Mouse (Mus musculus): ENCODE results near the gene Mllt1. TPM values are rescaled to one million over a fixed set of nuclear protein-coding genes. Genes with fewer than 3 reads are reported as not detected.
A peak's percentile ranks its signal among the peaks of the same experiment; 100 is the strongest.

Mllt1 gene
- polyA plus RNA-seq, 1 experiment = 134 TPM

DNA sequence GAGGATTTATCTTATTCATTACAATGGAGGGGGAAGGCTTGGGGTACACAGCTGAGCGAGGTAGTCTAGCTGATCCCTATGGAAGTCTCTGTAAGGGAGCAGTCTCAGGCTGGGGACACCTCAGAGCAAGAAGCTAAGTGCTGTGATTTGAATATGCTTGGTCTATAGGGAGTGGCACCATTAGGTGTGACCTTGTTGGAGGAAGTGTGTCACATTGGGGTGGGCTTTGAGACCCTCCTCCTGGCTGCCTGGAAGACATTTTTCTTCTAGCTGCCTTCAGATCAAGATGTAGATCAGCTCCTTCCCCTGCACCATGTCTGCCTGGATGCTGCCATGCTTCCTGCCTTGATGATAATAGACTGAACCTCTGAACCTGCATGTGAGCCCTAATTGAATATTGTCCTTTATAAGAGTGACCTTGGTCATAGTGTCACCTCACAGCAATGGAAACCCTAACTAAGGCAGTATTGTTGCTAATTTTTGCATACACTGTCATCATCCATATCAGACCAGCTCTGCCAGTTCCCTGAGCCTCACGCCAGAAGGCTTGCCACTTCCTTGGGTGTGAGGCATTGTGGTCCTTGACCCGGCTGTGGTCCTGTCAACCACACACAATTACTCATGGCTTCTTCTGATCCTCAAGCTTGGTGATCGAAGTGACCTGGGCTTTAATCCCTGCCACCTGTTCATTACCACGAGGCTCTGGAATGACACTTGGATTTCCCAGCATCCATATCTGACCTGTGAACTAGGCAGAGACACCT lies 27.6 kb upstream of the Mllt1 start:
- no peak for DNase-seq
- WGBS = 81% methylated on average over 5 of the region's 5 CpGs
- no peaks in the 10 kb centered on the region for H3K36me3 ChIP-seq (ENCODE audit: control insufficient read depth, insufficient read depth, low read length)
- no peaks in the 10 kb centered on the region for H3K27me3 ChIP-seq (ENCODE audit: control insufficient read depth, insufficient read depth, low read length)
- H3K4me1 ChIP-seq (replicated peaks; ENCODE audit: control insufficient read depth, insufficient read depth, low read length) = peaks cover 5% of the 10 kb centered on the region
- H3K4me3 ChIP-seq (ENCODE audit: control insufficient read depth, insufficient read depth, low read length) = no peak overlapping the region
- no peak overlapping the region for H3K27ac ChIP-seq (ENCODE audit: control insufficient read depth, insufficient read depth, low read length)
- TF ChIP-seq POLR2A (IDR thresholded peaks at IDR 0.05; ENCODE audit: control insufficient read depth, extremely low read depth, insufficient read depth, low read length, poor library complexity) (no peak), CTCF (IDR thresholded peaks at IDR 0.05; ENCODE audit: borderline replicate concordance, control insufficient read depth, extremely low read depth, insufficient read depth, low read length, poor library complexity) (no peak)

DNA sequence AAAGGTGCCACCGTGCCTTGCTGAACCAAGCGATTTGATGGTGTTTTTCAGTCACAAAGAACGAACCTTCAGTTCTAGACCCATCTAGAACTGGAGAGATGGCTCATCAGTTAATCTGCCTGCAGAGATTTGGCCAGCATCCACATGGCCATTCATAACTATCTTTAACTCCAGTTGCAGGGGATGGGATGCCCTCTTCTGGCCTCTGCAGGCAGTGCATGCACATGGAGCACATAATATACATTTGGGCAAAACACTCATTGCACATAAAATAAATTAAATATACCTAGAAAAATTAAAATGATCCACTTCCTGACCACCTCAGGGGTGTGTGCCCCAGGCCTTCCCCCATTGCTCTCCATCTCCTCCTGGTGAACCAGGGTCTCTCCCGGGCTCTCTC lies 26.7 kb upstream of the Mllt1 start:
- Histone ChIP-seq H3K4me1 (replicated peaks; ENCODE audit: control insufficient read depth, insufficient read depth, low read length) (peaks cover 5% of the 10 kb centered on the region), H3K4me3 (ENCODE audit: control insufficient read depth, insufficient read depth, low read length) (no peak overlapping the region), H3K36me3 (ENCODE audit: control insufficient read depth, insufficient read depth, low read length) (no peaks in the 10 kb centered on the region), H3K27me3 (ENCODE audit: control insufficient read depth, insufficient read depth, low read length) (no peaks in the 10 kb centered on the region), H3K27ac (ENCODE audit: control insufficient read depth, insufficient read depth, low read length) (no peak overlapping the region)
- TF ChIP-seq CTCF (IDR thresholded peaks at IDR 0.05; ENCODE audit: borderline replicate concordance, control insufficient read depth, extremely low read depth, insufficient read depth, low read length, poor library complexity) (no peak), POLR2A (IDR thresholded peaks at IDR 0.05; ENCODE audit: control insufficient read depth, extremely low read depth, insufficient read depth, low read length, poor library complexity) (no peak)
- 97% methylated on average over 4 of the region's 4 CpGs for WGBS
- no peak for DNase-seq

DNA sequence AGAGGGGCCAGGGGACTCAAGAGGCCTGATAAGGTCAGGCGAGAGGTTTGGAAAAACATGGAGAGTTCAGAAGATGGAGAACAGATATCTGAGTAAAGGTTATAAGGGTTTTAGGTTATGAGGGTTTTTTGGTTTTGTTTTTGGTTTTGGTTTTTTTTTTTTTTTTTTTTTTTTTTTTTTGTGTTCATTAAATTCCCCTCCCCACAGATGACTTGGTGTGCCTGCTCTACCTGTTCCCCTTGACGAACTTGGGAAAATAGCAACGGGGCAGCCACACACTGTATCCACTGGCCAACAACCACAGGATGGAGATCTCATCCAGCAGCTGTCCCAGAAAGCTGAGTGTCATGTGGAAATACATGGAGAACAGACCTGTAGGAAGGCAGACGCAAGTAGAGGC lies 23.5 kb upstream of the Mllt1 start:
- Histone ChIP-seq H3K36me3 (ENCODE audit: control insufficient read depth, insufficient read depth, low read length) (no peaks in the 10 kb centered on the region), H3K27ac (ENCODE audit: control insufficient read depth, insufficient read depth, low read length) (no peak overlapping the region), H3K27me3 (ENCODE audit: control insufficient read depth, insufficient read depth, low read length) (no peaks in the 10 kb centered on the region), H3K4me3 (ENCODE audit: control insufficient read depth, insufficient read depth, low read length) (no peak overlapping the region), H3K4me1 (replicated peaks; ENCODE audit: control insufficient read depth, insufficient read depth, low read length) (peaks cover 5% of the 10 kb centered on the region)
- DNase-seq = no peak
- WGBS = 88% methylated on average over 4 of the region's 4 CpGs
- no peak for TF ChIP-seq CTCF (IDR thresholded peaks at IDR 0.05; ENCODE audit: borderline replicate concordance, control insufficient read depth, extremely low read depth, insufficient read depth, low read length, poor library complexity)
- TF ChIP-seq POLR2A (IDR thresholded peaks at IDR 0.05; ENCODE audit: control insufficient read depth, extremely low read depth, insufficient read depth, low read length, poor library complexity) = no peak

DNA sequence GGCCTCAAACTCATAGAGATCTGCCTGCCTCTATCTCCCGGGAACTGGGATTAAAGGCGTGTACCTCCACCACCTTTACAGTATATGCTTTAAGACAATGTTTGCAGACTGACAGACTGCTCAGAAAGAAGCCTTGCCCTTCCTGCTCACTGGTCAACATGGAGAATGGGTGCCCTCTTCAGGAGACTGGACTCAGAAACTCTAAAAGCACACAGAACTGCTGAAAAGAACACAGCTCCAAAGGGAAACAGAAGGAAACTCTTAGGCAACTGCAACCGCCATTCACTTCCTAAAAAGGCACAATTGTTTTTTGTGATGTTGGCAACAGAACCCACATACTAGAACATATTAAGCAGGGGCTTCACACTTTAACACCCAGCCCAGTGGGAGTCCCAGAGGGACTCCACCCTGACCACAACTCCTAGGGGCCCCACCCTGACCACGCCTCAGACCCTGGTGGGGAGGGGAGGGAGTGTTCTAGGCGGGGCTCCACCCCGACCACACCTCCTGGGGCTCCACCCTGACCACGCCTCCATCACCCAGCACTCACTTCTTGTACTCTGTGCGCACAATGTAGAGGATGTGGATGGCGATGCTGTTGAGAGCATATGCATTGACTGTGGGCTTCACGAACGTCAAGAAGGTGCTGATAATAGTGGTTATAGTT lies 22.7 kb upstream of the Mllt1 start:
- Histone ChIP-seq H3K36me3 (ENCODE audit: control insufficient read depth, insufficient read depth, low read length) (no peaks in the 10 kb centered on the region), H3K4me1 (replicated peaks; ENCODE audit: control insufficient read depth, insufficient read depth, low read length) (peaks cover 5% of the 10 kb centered on the region), H3K4me3 (ENCODE audit: control insufficient read depth, insufficient read depth, low read length) (no peak overlapping the region), H3K27me3 (ENCODE audit: control insufficient read depth, insufficient read depth, low read length) (no peaks in the 10 kb centered on the region), H3K27ac (ENCODE audit: control insufficient read depth, insufficient read depth, low read length) (no peak overlapping the region)
- WGBS = 16% methylated on average over 11 of the region's 11 CpGs
- TF ChIP-seq POLR2A (IDR thresholded peaks at IDR 0.05; ENCODE audit: control insufficient read depth, extremely low read depth, insufficient read depth, low read length, poor library complexity) = no peak
- no peak for TF ChIP-seq CTCF (IDR thresholded peaks at IDR 0.05; ENCODE audit: borderline replicate concordance, control insufficient read depth, extremely low read depth, insufficient read depth, low read length, poor library complexity)
- peak; percentile 8 for DNase-seq

DNA sequence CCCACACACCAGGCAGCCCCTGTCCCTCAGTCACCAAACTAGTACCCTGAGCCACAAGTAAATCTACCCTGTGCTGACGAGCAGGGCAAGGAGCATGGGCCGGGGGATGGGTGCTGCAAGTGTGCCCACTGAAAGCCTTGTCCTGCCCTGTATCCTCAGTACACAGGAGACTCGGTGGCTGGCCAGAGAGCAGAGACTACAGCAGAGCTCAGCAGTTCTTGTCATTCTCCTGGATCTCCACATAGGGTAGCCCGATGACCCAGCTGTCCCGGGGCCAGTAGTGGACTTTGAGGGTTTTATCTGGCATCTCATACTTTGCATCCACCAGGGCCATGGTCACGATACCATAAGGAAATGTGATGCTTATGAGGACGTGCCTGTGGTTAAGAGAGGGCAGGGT lies 19.7 kb upstream of the Mllt1 start:
- TF ChIP-seq CTCF (IDR thresholded peaks at IDR 0.05; ENCODE audit: borderline replicate concordance, control insufficient read depth, extremely low read depth, insufficient read depth, low read length, poor library complexity) = no peak
- no peak for TF ChIP-seq POLR2A (IDR thresholded peaks at IDR 0.05; ENCODE audit: control insufficient read depth, extremely low read depth, insufficient read depth, low read length, poor library complexity)
- H3K36me3 ChIP-seq (ENCODE audit: control insufficient read depth, insufficient read depth, low read length) = no peaks in the 10 kb centered on the region
- H3K4me3 ChIP-seq (ENCODE audit: control insufficient read depth, insufficient read depth, low read length) = no peak overlapping the region
- WGBS = 68% methylated on average over 7 of the region's 7 CpGs
- no peak overlapping the region for H3K27ac ChIP-seq (ENCODE audit: control insufficient read depth, insufficient read depth, low read length)
- H3K27me3 ChIP-seq (ENCODE audit: control insufficient read depth, insufficient read depth, low read length) = no peaks in the 10 kb centered on the region
- peaks cover 5% of the 10 kb centered on the region for H3K4me1 ChIP-seq (replicated peaks; ENCODE audit: control insufficient read depth, insufficient read depth, low read length)
- DNase-seq = no peak

DNA sequence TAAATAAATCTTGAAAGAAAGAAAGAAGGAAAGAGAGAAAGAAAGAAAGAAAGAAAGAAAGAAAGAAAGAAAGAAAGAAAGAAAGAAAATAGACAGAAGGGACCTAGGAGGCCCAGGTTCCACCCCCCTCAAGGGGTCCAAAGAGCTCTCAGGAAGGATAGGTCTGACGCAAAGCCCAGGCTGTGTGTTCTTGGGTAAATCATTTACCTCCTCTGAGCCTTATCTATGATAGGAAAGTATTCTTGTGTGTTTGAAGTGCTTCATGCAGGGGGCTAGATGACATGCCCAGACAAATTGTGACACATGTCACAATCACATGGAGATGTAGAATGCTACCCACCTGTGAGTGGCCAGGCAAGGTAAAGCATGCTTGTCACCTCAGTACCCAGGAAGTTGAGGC lies 17.4 kb upstream of the Mllt1 start:
- no peaks in the 10 kb centered on the region for H3K27me3 ChIP-seq (ENCODE audit: control insufficient read depth, insufficient read depth, low read length)
- no peak overlapping the region for H3K27ac ChIP-seq (ENCODE audit: control insufficient read depth, insufficient read depth, low read length)
- H3K4me1 ChIP-seq (replicated peaks; ENCODE audit: control insufficient read depth, insufficient read depth, low read length) = no peaks in the 10 kb centered on the region
- TF ChIP-seq CTCF (IDR thresholded peaks at IDR 0.05; ENCODE audit: borderline replicate concordance, control insufficient read depth, extremely low read depth, insufficient read depth, low read length, poor library complexity) (no peak), POLR2A (IDR thresholded peaks at IDR 0.05; ENCODE audit: control insufficient read depth, extremely low read depth, insufficient read depth, low read length, poor library complexity) (no peak)
- no peak for DNase-seq
- no peaks in the 10 kb centered on the region for H3K36me3 ChIP-seq (ENCODE audit: control insufficient read depth, insufficient read depth, low read length)
- WGBS = 94% methylated on average over 1 of the region's 1 CpGs
- no peak overlapping the region for H3K4me3 ChIP-seq (ENCODE audit: control insufficient read depth, insufficient read depth, low read length)
